Mouse (Mus musculus) ovary, postnatal 14 days (tissue): ENCODE measurements around the gene Terb1.
A peak's percentile ranks its signal among the peaks of the same experiment; 100 is the strongest.

Experiments used
- DNase-seq: peaks from one replicate; pipeline ENCODE4 v3.0.0; 2022; ENCODE audit warnings: low spot score

The Terb1 gene

DNA sequence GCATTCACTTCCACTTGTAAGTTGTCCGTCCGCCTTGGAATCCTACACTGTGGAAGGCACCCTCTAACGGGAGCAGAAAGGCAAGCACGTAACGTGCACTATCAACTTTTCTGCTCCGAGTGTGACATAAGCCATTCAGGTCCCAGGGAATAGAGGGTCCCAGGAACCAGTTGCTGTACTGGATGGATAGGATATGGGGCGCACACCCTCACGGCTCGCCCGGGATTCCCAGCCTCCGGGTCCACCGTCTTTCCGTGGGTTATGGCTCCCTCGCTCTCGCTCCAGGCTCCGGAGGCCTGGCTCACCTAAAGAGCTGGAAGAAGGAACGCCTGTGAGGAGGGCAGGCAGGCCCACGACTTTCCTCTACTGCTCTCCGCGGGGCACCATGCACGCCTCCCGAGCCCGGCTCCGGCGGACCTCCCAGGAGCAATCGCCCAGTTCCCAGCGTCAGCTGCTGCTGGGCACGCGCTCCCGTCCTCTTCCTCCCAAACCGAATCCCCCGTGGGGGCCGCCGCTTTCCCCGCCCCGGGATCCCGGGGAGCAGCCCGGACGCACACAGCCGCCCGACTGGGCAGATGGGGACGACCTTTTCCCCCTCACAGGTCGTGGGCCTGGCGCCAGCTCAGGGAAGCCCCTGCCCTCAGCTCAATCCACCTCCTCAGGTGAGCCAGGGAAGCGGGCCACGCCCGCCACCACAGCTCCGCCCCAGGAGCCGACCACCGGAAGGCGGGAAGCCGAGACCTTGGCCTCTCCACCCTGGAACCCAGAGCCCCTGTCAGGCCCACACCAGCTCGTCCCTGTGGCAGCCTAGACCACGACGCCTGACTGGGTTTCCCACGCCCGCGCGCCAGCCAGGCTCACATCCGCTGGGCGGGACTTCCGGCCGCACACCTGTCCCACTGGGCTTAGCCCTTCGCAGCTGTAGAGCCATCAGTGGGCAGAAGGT is at the start of gene Terb1:
TSS of gene Terb1 (minus strand) at position 850 of the 946 bp plus-strand sequence.
- peak; percentile 5 for DNase-seq

- no peak for DNase-seq
Observed at GRCm38 (mm10) chr8:104557226-104557625, 47.5 kb upstream of the Terb1 start.

DNA sequence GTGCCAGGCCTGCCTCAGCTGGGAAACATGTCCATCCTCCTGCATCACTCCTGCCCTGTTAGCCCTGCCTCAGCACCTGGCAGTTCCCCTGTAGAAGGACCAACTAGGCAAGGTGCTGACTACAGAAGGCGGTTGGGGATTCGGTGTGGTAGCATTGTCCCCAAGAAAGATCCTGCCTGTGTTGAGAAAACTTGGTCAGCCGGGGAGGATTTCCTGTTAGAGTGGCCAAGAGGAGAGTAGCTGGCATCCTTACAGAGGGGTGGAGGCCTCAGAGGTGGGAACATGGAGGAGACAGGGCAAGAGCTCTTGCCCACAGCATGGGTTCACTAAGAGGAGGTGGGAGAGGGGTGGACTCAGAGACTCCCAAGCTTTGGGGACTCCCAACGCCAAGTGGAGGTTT is 45.5 kb upstream of the Terb1 start:
- DNase-seq = no peak

GRCm38 (mm10) chr8:104543440-104544045 is 33.8 kb upstream of the Terb1 start:
- no peak for DNase-seq

- no peak for DNase-seq
Observed at GRCm38 (mm10) chr8:104542160-104542559, 32.5 kb upstream of the Terb1 start.

DNA sequence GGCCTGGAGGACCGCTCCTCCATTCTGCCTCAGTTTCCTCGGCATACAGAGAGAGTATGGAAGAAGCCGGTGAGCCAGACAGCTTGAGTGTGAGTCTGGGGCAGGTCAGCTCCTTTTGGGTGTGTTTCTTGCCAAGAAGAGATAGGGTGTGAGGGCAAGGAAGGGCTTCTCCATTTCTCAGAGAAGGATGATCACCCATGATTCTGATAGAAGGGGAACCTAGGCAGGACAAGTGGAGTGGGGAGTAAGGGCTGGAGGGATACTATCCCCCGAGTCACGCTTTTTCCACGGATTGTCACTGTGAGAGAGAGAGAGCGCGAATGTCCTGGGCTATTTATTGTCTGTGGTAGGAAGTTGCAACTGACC is 31.8 kb upstream of the Terb1 start:
- DNase-seq = no peak

- DNase-seq = no peak
Observed at GRCm38 (mm10) chr8:104540710-104541514, 31.2 kb upstream of the Terb1 start.

- DNase-seq = no peak
Observed at GRCm38 (mm10) chr8:104540238-104540637, 30.5 kb upstream of the Terb1 start.

- no peak for DNase-seq
Observed at GRCm38 (mm10) chr8:104539566-104539965, 29.9 kb upstream of the Terb1 start.

- no peak for DNase-seq
Observed at GRCm38 (mm10) chr8:104538896-104539295, 29.2 kb upstream of the Terb1 start.

- DNase-seq = no peak
Observed at GRCm38 (mm10) chr8:104536028-104536427, 26.3 kb upstream of the Terb1 start.

DNA sequence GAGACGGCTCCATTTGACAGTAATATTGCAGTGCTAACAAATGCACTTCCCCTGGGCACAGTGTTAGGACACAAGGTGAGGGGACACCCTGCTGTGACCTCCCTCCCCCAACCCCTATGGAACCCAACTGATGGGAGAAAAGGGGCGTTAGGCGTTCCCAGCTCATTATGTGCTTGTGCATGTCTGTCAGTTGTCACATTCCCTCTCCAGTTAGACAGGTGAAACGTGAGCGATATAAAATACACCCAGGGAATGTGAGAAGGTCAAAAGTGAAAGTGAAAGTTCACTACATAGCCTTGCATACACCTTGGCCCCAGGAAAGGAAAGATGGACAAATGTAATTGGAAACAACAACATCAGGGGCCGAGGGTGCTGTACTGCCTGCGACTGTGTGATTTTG is 25.7 kb upstream of the Terb1 start:
- DNase-seq = no peak

DNA sequence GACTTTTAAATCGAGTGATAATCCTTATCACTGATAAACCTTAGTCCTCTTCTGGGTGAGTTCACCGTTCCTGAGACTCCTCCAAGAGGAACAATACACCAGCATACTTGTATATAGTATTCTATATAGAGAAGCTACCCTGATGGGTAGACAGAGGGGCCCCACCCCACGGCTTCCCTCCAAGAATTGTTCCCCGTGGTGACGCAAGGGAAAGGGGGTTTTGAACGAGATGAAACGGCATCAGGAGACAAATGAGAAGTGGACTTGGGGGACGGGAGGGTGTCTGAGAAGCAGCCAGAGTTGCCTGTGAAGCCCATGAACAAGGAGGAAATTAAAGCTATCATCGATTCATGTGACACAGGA is 25.1 kb upstream of the Terb1 start:
- DNase-seq = no peak

GRCm38 (mm10) chr8:104533971-104534778 is 24.5 kb upstream of the Terb1 start, which contains the start of the genes Nae1 and Car7:
TSS of gene Nae1 (minus strand) at chr8:104534637.
TSS of gene Car7 (plus strand) at chr8:104534689.
- DNase-seq = peak; percentile 95

DNA sequence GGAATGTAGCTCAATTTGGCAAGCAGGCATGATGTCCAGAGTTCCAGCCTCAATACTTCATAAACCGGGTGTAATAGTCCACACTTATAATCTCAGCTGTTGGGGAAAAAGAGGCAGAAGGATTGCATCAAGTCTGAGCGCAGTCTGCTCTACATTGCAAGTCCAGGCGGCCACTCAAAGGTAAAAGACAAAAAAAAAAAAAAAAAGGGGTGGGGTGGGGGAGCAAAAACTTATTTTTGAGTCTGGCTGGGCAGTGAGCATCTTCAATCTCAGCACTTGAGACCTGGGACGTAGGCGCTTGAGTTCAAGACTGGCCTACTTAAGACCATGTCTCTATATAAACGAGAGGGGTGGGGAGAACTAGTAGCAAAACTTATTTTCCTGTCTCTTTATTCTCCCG is 23.8 kb upstream of the Terb1 start:
- no peak for DNase-seq

DNA sequence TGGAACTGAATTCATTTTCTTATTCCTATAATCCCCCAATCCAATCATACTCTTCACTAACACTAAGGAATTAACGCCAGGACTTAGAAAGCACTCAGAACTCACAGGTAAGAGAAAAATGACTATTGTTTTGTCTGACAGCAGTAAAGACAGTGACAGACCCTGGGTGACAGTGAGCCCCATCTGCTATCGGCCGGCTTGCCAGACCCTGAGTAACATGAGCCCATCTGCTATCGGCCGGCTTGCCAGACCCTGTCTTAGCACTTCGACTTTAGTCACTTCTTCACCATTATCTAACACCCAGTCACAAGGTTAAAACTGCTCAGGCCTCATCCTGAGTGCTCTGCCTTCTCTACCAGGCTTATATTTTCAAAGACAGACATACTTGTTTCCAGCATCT is 20.0 kb upstream of the Terb1 start:
- no peak for DNase-seq

GRCm38 (mm10) chr8:104517872-104518271 is 8.2 kb upstream of the Terb1 start:
- no peak for DNase-seq

GRCm38 (mm10) chr8:104510134-104510533 is 424 bp upstream of the Terb1 start:
- no peak for DNase-seq

DNA sequence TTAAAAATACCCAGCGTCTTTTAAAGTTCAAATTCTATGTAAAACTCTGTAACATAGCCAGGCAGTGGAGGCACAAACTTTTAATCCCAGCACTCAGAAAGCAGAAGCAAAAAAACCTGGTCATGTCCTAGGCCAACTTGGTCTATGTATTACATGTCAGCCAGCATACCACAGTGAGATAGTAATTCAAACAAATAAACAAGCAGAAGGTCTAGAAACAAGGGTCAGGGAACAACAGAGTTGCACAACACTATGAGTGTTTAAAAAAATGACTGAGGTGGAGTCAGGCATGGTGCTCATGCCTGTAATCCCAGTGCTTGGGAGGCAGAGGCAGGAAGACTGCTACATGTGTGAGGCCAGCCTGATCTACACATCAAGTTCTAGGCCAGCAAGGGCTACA is 30.6 kb downstream of the Terb1 start:
- DNase-seq = no peak

- DNase-seq = no peak
Observed at GRCm38 (mm10) chr8:104472465-104472864, 37.2 kb downstream of the Terb1 start.

GRCm38 (mm10) chr8:104467463-104467862 is 42.2 kb downstream of the Terb1 start:
- no peak for DNase-seq

- DNase-seq = no peak
Observed at GRCm38 (mm10) chr8:104452177-104452576, 57.5 kb downstream of the Terb1 start.
